Mouse (Mus musculus): ENCODE data around the gene Taf13. TPM values are rescaled to one million over a fixed set of nuclear protein-coding genes. Genes with fewer than 3 reads are reported as not detected.

Gene Taf13
- polyA plus RNA-seq, 1 experiment from 2014 or later, result 47.1 TPM

DNA sequence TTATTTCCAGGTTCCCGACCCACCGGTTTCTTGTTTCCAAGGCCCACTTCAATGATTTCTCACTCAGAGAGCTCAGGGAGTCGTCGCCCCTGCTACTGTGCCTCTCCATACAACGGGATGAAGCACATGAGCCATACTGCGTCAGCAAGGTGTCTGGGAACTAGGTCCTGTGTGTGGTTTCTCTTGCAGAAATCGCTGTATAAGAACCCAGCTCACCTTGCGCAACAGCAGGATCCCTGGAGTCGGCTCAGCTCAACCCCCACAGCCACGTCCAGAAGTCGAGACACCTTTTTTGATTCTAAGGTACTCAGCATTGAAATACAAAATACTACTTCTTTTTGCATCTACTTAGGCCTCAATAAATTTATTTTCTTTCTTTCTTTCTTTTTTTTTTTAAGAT is 29.2 kb upstream of the Taf13 start:
- H3K9me3 ChIP-seq (replicated peaks; ENCODE audit: control insufficient read depth, low read length), result no peaks in the 10 kb centered on the region
- ATAC-seq (ENCODE audit: insufficient read depth, low FRiP score), result no peak
- H3K4me2 ChIP-seq (ENCODE audit: low read depth, low read length), result no peak overlapping the region
- no peak overlapping the region for H3K27ac ChIP-seq (ENCODE audit: low read length)
- no peak overlapping the region for H3K9ac ChIP-seq (ENCODE audit: low read length)
- no peaks in the 10 kb centered on the region for H3K36me3 ChIP-seq (ENCODE audit: control insufficient read depth, insufficient read depth, low read length)
- H3K27me3 ChIP-seq (ENCODE audit: control insufficient read depth, insufficient read depth, low read length), result no peaks in the 10 kb centered on the region
- no peak overlapping the region for H3K4me3 ChIP-seq (replicated peaks; ENCODE audit: low read length)
- H3K4me1 ChIP-seq (ENCODE audit: control insufficient read depth, insufficient read depth, low read length), result peaks cover 3% of the 10 kb centered on the region; the same call in 1 of the 2 replicates
- 74% methylated on average over 11 of the region's 11 CpGs for WGBS

DNA sequence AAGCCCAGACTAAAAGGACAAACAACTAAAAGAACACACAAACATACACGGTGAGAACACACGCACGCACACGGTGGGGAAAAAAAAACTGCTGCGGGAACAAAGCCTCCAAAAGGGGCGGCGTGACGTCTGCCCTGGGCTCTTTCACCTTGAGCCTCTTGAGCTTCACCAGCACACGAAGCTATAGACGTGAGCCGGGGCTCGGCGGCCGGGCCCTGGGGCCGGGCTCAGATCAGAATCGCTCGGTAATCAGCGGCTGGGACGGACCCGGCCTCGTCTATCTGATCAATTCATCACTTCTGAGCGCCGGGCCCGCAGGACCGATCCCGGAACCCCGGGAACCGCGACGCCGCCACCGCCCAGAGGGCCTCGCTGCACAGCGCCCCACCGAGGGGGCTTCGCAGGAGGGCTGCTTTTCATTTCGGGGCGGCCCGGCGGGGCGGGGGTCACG is 17.4 kb upstream of the Taf13 start:
- peaks cover 14% of the 10 kb centered on the region for H3K36me3 ChIP-seq (ENCODE audit: control insufficient read depth, insufficient read depth, low read length)
- H3K9ac ChIP-seq (ENCODE audit: low read length), result peak overlapping the region; percentile 96
- under 1% methylated on average over 42 of the region's 42 CpGs for WGBS
- peaks cover 7% of the 10 kb centered on the region; the same call in 1 of the 2 replicates for H3K4me1 ChIP-seq (ENCODE audit: control insufficient read depth, insufficient read depth, low read length)
- H3K4me2 ChIP-seq (ENCODE audit: low read depth, low read length), result peak overlapping the region; percentile 65
- peak overlapping the region; percentile 75 for H3K4me3 ChIP-seq (replicated peaks; ENCODE audit: low read length)
- no peaks in the 10 kb centered on the region for H3K27me3 ChIP-seq (ENCODE audit: control insufficient read depth, insufficient read depth, low read length)
- peak; percentile 62 for ATAC-seq (ENCODE audit: insufficient read depth, low FRiP score)
- H3K27ac ChIP-seq (ENCODE audit: low read length), result peak overlapping the region; percentile 80
- no peaks in the 10 kb centered on the region for H3K9me3 ChIP-seq (replicated peaks; ENCODE audit: control insufficient read depth, low read length)

DNA sequence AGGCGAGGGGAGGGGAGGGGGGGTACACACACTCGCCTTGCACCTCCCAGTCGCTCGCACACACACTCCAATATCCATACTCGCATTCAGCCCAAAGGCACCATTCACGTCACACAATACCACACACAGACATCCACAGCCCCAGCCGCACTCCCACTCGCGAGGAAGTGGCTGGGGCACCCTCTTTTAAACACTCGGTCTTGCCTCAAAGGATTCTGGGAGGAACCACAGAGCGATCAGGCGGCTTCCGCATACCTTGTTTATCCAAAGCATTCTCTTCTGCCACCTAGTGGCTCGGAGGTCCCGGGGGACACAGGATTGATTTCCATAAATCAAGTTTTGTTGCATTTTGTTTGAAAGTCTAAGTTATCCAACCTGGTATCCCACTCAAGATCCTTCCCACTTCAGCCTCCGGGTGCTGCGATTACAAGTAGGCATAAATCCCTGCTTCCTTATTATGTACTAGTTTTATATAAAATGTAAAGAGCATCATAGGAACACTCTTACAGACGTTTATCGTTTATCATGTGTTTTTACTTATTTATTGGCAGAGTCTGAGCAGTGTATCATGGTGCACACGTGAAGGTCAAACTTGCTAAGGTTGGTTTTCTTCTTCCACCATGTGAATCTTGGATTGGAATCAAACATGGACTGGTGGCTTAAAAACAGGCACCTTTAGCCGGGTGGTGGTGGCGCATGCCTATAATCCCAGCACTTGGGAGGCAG is 16.7 kb upstream of the Taf13 start:
- H3K9me3 ChIP-seq (replicated peaks; ENCODE audit: control insufficient read depth, low read length), result no peaks in the 10 kb centered on the region
- H3K27me3 ChIP-seq (ENCODE audit: control insufficient read depth, insufficient read depth, low read length), result no peaks in the 10 kb centered on the region
- peaks cover 7% of the 10 kb centered on the region; the same call in 1 of the 2 replicates for H3K4me1 ChIP-seq (ENCODE audit: control insufficient read depth, insufficient read depth, low read length)
- peak; percentile 97 for ATAC-seq (ENCODE audit: insufficient read depth, low FRiP score)
- H3K9ac ChIP-seq (ENCODE audit: low read length), result peak overlapping the region; percentile 96
- peak overlapping the region; percentile 75 for H3K4me3 ChIP-seq (replicated peaks; ENCODE audit: low read length)
- H3K36me3 ChIP-seq (ENCODE audit: control insufficient read depth, insufficient read depth, low read length), result peaks cover 14% of the 10 kb centered on the region
- peak overlapping the region; percentile 65 for H3K4me2 ChIP-seq (ENCODE audit: low read depth, low read length)
- peak overlapping the region; percentile 80 for H3K27ac ChIP-seq (ENCODE audit: low read length)
- WGBS, result 17% methylated on average over 21 of the region's 22 CpGs

DNA sequence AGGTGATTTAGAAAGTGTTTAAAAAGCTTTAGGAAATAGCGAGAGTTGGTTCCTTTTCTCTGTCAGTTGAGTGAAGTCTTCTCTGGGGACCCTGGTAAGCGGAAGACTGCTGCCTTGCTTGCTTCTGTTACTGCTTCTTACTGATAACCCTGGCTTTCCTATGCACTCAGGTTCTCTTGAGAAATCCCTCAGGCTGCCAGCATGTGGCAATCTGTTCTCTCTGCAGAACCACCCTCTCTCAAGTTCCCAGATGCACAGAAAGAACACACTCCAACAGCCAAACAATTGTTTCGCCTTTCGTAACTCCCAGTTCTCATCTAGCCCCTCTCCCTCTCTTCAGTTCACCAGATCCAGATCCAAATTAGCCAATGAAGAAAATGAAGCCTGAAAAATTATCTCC is 13.6 kb upstream of the Taf13 start:
- Histone ChIP-seq H3K27ac (ENCODE audit: low read length) (no peak overlapping the region), H3K4me3 (replicated peaks; ENCODE audit: low read length) (no peak overlapping the region), H3K4me2 (ENCODE audit: low read depth, low read length) (no peak overlapping the region), H3K9ac (ENCODE audit: low read length) (no peak overlapping the region), H3K4me1 (ENCODE audit: control insufficient read depth, insufficient read depth, low read length) (peaks cover 7% of the 10 kb centered on the region; the same call in 1 of the 2 replicates), H3K9me3 (replicated peaks; ENCODE audit: control insufficient read depth, low read length) (no peaks in the 10 kb centered on the region), H3K36me3 (ENCODE audit: control insufficient read depth, insufficient read depth, low read length) (peaks cover 14% of the 10 kb centered on the region), H3K27me3 (ENCODE audit: control insufficient read depth, insufficient read depth, low read length) (no peaks in the 10 kb centered on the region)
- ATAC-seq (ENCODE audit: insufficient read depth, low FRiP score), result no peak
- WGBS, result 94% methylated on average over 4 of the region's 4 CpGs

DNA sequence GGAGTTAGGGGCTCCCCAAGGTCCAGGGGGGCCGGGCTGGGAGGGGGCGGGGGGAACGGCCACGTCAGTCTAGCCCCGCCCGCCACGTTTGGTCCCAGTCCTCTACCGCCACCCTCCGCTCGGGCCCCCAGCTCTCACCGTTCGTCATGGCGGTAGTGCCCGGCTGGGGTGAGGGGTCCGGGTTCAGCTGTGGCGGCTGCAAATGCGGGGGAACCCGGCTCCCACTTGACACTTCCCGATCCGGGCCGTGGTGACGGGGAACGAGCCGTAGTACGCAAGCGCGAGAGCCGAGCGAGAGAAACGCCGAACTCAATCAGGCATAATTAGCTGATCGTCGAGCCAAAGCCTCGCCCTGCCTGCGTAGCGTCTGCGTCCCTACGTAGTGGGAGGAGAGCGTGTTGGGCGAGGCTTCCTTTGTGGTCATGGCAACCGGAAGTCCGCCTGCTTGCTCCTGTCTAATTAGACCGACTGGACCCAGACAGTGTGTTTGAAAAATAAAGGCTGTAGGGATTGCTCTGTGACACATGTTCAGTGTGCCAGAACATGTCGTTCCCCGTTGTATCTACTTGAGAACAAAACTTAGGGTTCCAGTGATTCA is 9.3 kb upstream of the Taf13 start, which contains the start of gene Tmem167b:
TSS of gene Tmem167b (minus strand) at position 334 of the 598 bp plus-strand sequence.
- H3K4me3 ChIP-seq (replicated peaks; ENCODE audit: low read length), result peak within 1 kb of the TSS; percentile 85
- H3K36me3 ChIP-seq (ENCODE audit: control insufficient read depth, insufficient read depth, low read length), result peaks cover 14% of the 10 kb centered on the region
- ATAC-seq (ENCODE audit: insufficient read depth, low FRiP score), result peak; percentile 98
- no peaks in the 10 kb centered on the region for H3K9me3 ChIP-seq (replicated peaks; ENCODE audit: control insufficient read depth, low read length)
- H3K9ac ChIP-seq (ENCODE audit: low read length), result peak within 1 kb of the TSS; percentile 90
- peak within 1 kb of the TSS; percentile 83 for H3K4me2 ChIP-seq (ENCODE audit: low read depth, low read length)
- WGBS, result 0% methylated on average over 45 of the region's 45 CpGs
- H3K27me3 ChIP-seq (ENCODE audit: control insufficient read depth, insufficient read depth, low read length), result no peaks in the 10 kb centered on the region
- peak within 1 kb of the TSS; percentile 96 for H3K27ac ChIP-seq (ENCODE audit: low read length)
- H3K4me1 ChIP-seq (ENCODE audit: control insufficient read depth, insufficient read depth, low read length), result no peaks in the 10 kb centered on the region

DNA sequence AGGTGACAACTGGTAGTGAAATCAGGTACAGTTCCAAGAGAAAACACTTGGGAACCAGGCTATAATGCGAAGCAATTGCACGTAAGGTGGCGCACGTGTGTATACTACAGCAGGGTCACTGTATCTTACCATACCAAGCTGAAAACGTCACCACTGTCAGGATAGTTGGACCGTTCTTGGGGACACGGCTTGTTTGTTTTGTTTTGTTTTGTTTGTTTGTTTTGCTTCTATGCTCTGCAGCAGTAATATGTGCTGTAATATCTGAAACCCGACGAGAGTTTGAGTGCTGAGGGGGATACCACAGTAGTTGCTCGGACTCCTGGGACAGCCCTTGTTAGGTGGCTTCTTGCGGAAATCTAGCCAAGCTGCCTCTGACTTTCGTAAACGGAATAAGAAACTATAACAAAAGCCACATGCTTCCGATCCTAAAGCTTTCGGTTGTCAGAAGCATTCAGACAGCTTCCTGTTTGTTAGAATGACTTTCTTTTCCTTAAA is 8.7 kb upstream of the Taf13 start:
- H3K36me3 ChIP-seq (ENCODE audit: control insufficient read depth, insufficient read depth, low read length), result peaks cover 12% of the 10 kb centered on the region
- ATAC-seq (ENCODE audit: insufficient read depth, low FRiP score), result peak; percentile 66
- H3K27ac ChIP-seq (ENCODE audit: low read length), result peak overlapping the region; percentile 96
- H3K9ac ChIP-seq (ENCODE audit: low read length), result peak overlapping the region; percentile 90
- H3K4me1 ChIP-seq (ENCODE audit: control insufficient read depth, insufficient read depth, low read length), result no peaks in the 10 kb centered on the region
- H3K4me3 ChIP-seq (replicated peaks; ENCODE audit: low read length), result peak overlapping the region; percentile 85
- peak overlapping the region; percentile 73 for H3K4me2 ChIP-seq (ENCODE audit: low read depth, low read length)
- 4% methylated on average over 15 of the region's 15 CpGs for WGBS
- no peaks in the 10 kb centered on the region for H3K9me3 ChIP-seq (replicated peaks; ENCODE audit: control insufficient read depth, low read length)
- H3K27me3 ChIP-seq (ENCODE audit: control insufficient read depth, insufficient read depth, low read length), result no peaks in the 10 kb centered on the region

DNA sequence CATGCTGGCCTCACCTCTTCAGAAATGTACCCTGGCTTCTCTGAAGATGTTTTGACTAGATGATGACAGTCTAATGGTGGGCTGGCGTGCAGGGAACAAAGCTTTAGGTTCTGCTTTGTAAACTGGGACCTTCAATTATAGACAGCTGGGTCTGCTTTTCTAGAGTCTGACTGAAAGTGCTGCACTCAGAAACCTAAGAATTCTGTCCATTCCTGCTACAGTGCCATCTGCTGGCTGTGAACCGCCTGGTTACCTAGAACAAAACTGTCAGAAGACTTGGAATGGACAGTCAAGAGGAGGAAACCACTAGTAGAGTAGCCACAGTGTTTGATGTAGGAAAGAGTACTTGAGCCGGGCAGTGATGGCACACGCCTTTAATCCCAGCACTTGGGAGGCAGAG is 8.2 kb upstream of the Taf13 start:
- peak overlapping the region; percentile 90 for H3K9ac ChIP-seq (ENCODE audit: low read length)
- peaks cover 8% of the 10 kb centered on the region for H3K36me3 ChIP-seq (ENCODE audit: control insufficient read depth, insufficient read depth, low read length)
- ATAC-seq (ENCODE audit: insufficient read depth, low FRiP score), result no peak
- 4% methylated on average over 4 of the region's 4 CpGs for WGBS
- peak overlapping the region; percentile 73 for H3K4me2 ChIP-seq (ENCODE audit: low read depth, low read length)
- H3K4me1 ChIP-seq (ENCODE audit: control insufficient read depth, insufficient read depth, low read length), result no peaks in the 10 kb centered on the region
- no peaks in the 10 kb centered on the region for H3K9me3 ChIP-seq (replicated peaks; ENCODE audit: control insufficient read depth, low read length)
- no peaks in the 10 kb centered on the region for H3K27me3 ChIP-seq (ENCODE audit: control insufficient read depth, insufficient read depth, low read length)
- H3K4me3 ChIP-seq (replicated peaks; ENCODE audit: low read length), result peak overlapping the region; percentile 85
- H3K27ac ChIP-seq (ENCODE audit: low read length), result peak overlapping the region; percentile 96

DNA sequence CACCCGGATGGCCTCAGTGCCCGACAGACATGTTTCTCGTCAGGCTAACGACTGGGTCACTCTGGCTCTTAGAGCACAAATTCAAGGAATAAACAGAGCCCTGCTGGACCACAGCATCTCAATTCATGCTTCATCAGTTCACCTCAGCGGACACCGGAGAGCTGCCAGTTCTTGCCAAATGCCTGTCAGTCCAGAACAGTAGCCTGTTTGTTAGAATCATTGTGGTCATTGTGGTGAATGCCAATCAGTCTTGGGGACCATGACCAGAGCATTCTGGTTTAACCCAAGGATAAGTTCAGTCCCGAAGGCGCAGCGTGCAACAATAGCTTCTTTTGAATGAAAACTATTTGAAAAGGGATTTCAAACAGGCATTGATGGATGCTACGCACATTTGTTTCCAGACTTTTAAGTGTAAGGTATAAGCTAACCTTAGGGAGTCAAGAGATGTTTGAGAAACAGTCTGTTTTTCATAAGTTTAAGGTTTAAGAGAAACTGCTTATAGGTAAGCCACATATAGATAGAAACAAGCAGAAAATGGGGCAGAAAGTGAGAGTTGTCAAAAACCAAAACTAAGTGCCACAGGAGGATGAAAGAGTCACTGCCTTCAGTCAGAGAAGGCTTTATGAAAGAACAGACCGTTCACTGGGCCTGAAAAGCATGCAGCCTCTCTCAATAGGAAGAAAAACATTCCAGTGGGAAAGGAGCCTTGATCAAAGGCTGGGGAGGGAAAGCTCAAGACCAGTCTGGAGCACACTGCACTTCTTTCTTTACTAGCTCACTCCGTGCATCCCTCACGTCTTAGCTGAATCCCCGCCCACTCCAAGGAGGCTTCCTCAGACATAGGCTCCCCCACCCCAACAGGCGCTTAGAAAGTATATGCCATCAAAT is 3.3 kb upstream of the Taf13 start:
- Histone ChIP-seq H3K4me3 (replicated peaks; ENCODE audit: low read length) (no peak overlapping the region), H3K27ac (ENCODE audit: low read length) (no peak overlapping the region), H3K9me3 (replicated peaks; ENCODE audit: control insufficient read depth, low read length) (no peaks in the 10 kb centered on the region), H3K4me2 (ENCODE audit: low read depth, low read length) (no peak overlapping the region), H3K9ac (ENCODE audit: low read length) (no peak overlapping the region), H3K27me3 (ENCODE audit: control insufficient read depth, insufficient read depth, low read length) (no peaks in the 10 kb centered on the region), H3K4me1 (ENCODE audit: control insufficient read depth, insufficient read depth, low read length) (peaks cover 6% of the 10 kb centered on the region; the same call in 1 of the 2 replicates), H3K36me3 (ENCODE audit: control insufficient read depth, insufficient read depth, low read length) (no peaks in the 10 kb centered on the region)
- 49% methylated on average over 15 of the region's 15 CpGs for WGBS
- ATAC-seq (ENCODE audit: insufficient read depth, low FRiP score), result no peak
